Mouse (Mus musculus) ES-Bruce4 (cell line): ENCODE results near the gene Gm10134. TPM values are rescaled to one million over a fixed set of nuclear protein-coding genes. Genes with fewer than 3 reads are reported as not detected.
"Not testable (repeated sequence)": the region's sequence is repeated elsewhere in the genome, so short reads cannot be mapped to it uniquely, and the experiment has no call there.

Experiments
- H3K27ac ChIP-seq: 2 replicates; pipeline ENCODE4 v1.5.1; 2012; ENCODE audit warnings: low read length, inconsistent platforms; ENCODE audit not compliant: insufficient read depth
- H3K27me3 ChIP-seq: 2 replicates; pipeline ENCODE4 v1.6.1; 2012; ENCODE audit warnings: mild to moderate bottlenecking, low read length, inconsistent platforms; ENCODE audit not compliant: control insufficient read depth, poor library complexity, insufficient read depth, severe bottlenecking
- H3K36me3 ChIP-seq: 2 replicates; pipeline ENCODE4 v1.6.1; 2012; ENCODE audit warnings: inconsistent platforms, mild to moderate bottlenecking, low read length, moderate library complexity; ENCODE audit not compliant: control insufficient read depth, poor library complexity, insufficient read depth, severe bottlenecking
- H3K4me1 ChIP-seq: one replicate; pipeline ENCODE4 v1.8.1; 2011; ENCODE audit warnings: low read length; ENCODE audit not compliant: control insufficient read depth, insufficient read depth
- H3K4me3 ChIP-seq: 2 replicates; pipeline ENCODE4 v1.5.1; 2011; ENCODE audit warnings: low read depth, mild to moderate bottlenecking, low read length
- H3K9ac ChIP-seq: 2 replicates; pipeline ENCODE4 v1.6.1; 2012; ENCODE audit warnings: low read depth, mild to moderate bottlenecking, inconsistent platforms; ENCODE audit not compliant: poor library complexity, severe bottlenecking
- H3K9me3 ChIP-seq: replicated peaks from 2 replicates; pipeline ENCODE4 v1.6.1; 2012; ENCODE audit warnings: mild to moderate bottlenecking, low read length, inconsistent platforms; ENCODE audit not compliant: control insufficient read depth, poor library complexity, insufficient read depth, severe bottlenecking
- CTCF ChIP-seq: IDR thresholded peaks from one replicate; pipeline ENCODE4 v1.8.1; 2011; ENCODE audit warnings: low read depth, low read length
- EP300 ChIP-seq: IDR thresholded peaks from 2 replicates; pipeline ENCODE4 v1.6.1; 2011; ENCODE audit warnings: low read depth, low read length; ENCODE audit not compliant: insufficient read depth
- POLR2A ChIP-seq: IDR thresholded peaks from one replicate; pipeline ENCODE4 v1.8.1; 2011; ENCODE audit warnings: low read length; ENCODE audit not compliant: insufficient read depth
- polyA plus RNA-seq: library from polyadenylated mRNA; stranded (reverse); fragments of >200 nt; gene quantifications from 2 replicates; pipeline ENCODE4 v1.2.4, GENCODE M21; 2011; ENCODE audit warnings: low read depth; ENCODE audit not compliant: missing spikeins, insufficient read depth, insufficient read length

The Gm10134 gene
- polyA plus RNA-seq, 1 experiment = 2.8 TPM

- H3K27me3 ChIP-seq = no peaks in the 10 kb centered on the region
- no peak overlapping the region for H3K4me3 ChIP-seq
- no peaks in the 10 kb centered on the region for H3K36me3 ChIP-seq
- H3K9ac ChIP-seq = no peak overlapping the region
- H3K9me3 ChIP-seq = peaks cover 25% of the 10 kb centered on the region
- no peaks in the 10 kb centered on the region for H3K4me1 ChIP-seq
- no peak for TF ChIP-seq EP300
- TF ChIP-seq CTCF = no peak
- TF ChIP-seq POLR2A = no peak
- no peak overlapping the region for H3K27ac ChIP-seq
These were observed 7.5 kb upstream of the Gm10134 start for GRCm38 (mm10) chr2:28498431-28498830.

DNA sequence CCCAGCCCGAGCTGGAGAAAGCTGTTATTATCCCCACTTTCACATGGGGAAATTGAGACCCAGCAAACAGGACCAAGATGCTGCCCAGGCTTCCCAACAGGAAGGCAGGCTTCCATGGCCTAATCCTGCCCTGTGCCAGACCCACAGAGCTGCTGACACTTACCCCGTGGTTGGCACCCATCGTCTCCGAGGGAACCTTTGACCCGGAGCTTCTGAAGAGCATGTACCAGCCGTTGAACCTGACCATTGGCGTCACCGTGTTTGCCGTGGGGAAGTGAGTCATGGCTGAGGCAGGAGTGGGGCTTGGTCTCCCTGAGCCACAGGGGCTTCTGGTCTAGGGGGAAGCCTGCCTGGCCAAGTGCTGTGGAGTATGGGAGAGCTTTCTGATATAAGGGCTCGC lies 2.9 kb upstream of the Gm10134 start:
- Histone ChIP-seq H3K27ac (no peak overlapping the region), H3K9ac (no peak overlapping the region), H3K27me3 (no peaks in the 10 kb centered on the region), H3K9me3 (no peaks in the 10 kb centered on the region), H3K36me3 (no peaks in the 10 kb centered on the region), H3K4me3 (no peak overlapping the region), H3K4me1 (peaks cover 11% of the 10 kb centered on the region)
- TF ChIP-seq EP300 = no peak
- TF ChIP-seq CTCF = no peak
- TF ChIP-seq POLR2A = no peak

DNA sequence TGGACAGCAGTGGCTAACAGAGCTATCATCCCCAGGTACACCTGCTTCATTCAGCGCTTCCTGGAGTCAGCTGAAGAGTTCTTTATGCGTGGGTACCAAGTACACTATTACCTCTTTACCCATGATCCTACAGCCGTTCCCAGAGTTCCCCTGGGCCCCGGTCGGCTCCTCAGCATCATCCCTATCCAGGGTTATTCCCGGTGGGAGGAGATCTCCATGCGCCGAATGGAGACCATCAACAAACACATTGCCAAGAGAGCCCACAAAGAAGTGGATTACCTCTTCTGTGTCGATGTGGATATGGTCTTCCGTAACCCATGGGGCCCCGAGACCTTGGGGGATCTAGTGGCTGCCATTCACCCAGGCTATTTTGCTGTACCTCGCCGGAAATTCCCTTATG lies 1.2 kb upstream of the Gm10134 start:
- Histone ChIP-seq H3K4me1 (peaks cover 11% of the 10 kb centered on the region), H3K36me3 (no peaks in the 10 kb centered on the region), H3K9me3 (no peaks in the 10 kb centered on the region), H3K27me3 (no peaks in the 10 kb centered on the region), H3K4me3 (peak overlapping the region; percentile 39), H3K9ac (no peak overlapping the region), H3K27ac (no peak overlapping the region)
- TF ChIP-seq EP300 = no peak
- TF ChIP-seq POLR2A = no peak
- TF ChIP-seq CTCF = no peak

- Histone ChIP-seq H3K36me3 (no peaks in the 10 kb centered on the region), H3K9me3 (no peaks in the 10 kb centered on the region), H3K9ac (no peak overlapping the region), H3K27ac (peak overlapping the region; percentile 74), H3K27me3 (no peaks in the 10 kb centered on the region), H3K4me1 (peaks cover 11% of the 10 kb centered on the region), H3K4me3 (no peak overlapping the region)
- TF ChIP-seq EP300 (peak; percentile 96), CTCF (no peak), POLR2A (no peak)
These were observed 396 bp downstream of the Gm10134 start for GRCm38 (mm10) chr2:28506291-28506690.

DNA sequence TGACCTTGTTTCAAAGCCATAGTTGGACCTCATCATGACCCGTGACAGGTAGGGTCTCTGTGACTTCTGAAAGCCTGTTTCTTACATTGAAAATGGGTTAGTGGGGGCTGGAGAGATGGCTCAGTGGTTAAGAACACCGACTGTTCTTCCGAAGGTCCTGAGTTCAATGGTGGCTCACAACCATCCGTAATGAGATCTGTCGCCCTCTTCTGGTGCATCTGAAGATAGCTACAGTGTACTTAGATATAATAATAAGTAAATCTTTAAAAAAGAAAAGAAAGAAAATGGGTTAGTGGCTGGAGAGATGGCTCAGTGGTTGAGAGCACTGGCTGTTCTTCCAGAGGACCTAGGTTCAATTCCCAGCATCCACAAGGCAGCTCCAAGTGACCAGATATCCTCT lies 5.7 kb downstream of the Gm10134 start:
- H3K4me3 ChIP-seq, H3K9me3 ChIP-seq: not testable (repeated sequence)
- TF ChIP-seq CTCF = peak; percentile 2

DNA sequence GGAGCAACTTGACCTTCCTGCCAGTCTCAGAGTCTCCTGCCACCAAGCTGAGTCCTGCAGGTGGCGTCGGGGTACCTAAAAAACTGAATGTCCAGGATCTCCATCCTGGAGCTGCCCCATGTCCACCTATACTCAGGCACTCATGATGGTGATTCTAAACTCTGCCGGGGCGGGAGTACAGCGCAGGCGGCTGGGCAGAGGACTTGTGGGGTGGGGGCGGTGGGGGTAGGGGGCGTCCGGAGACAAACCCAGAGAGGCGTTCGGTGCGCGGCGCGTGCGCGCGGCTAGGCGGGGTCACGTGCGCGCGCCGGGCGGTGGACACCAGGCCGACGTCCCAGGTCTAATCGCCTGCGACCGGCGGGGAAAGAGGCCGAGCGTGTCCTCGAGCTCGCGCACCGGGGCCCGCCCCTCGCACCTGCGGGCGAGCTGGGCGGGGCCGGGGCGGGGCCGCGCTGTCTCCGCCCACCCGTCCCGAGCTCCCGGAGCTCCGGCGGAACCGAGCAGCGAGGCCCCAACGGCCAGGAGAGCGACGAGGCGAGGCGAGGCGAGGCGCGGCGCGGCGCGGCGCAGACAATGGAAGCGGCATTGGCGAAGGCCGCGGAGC lies 7.0 kb downstream of the Gm10134 start, which contains the start of gene Ralgds:
Gene Ralgds, plus strand, starts transcription at position 328 of the 604 bp plus-strand sequence.
- Histone ChIP-seq H3K4me3 (peak within 1 kb of the TSS; percentile 93), H3K36me3 (no peaks in the 10 kb centered on the region), H3K9me3 (no peaks in the 10 kb centered on the region), H3K9ac (peak within 1 kb of the TSS; percentile 71), H3K4me1 (peaks cover 3% of the 10 kb centered on the region), H3K27ac (peak within 1 kb of the TSS; percentile 46; the same call in 1 of the 2 replicates), H3K27me3 (no peaks in the 10 kb centered on the region)
- TF ChIP-seq CTCF = no peak
- no peak for TF ChIP-seq EP300
- TF ChIP-seq POLR2A = no peak

More for the DNA sequence above, 5.7 kb downstream of the Gm10134 start:
- not testable (repeated sequence) for H3K9ac ChIP-seq, H3K27ac ChIP-seq, H3K36me3 ChIP-seq, H3K27me3 ChIP-seq, H3K4me1 ChIP-seq
